Mouse (Mus musculus) intestine, postnatal 0 days (tissue): ENCODE data around the gene Mrpl3. TPM values are rescaled to one million over a fixed set of nuclear protein-coding genes. Genes with fewer than 3 reads are reported as not detected.
A peak's percentile ranks its signal among the peaks of the same experiment; 100 is the strongest.

ENCODE experiments used
- ATAC-seq: fragments of 200-750 bp; cut with Nextera tagmentation; 2 replicates; pipeline ENCODE4 v1.8.0; 2017; ENCODE audit warnings: mild to moderate bottlenecking, moderate TSS enrichment, moderate library complexity
- H3K27ac ChIP-seq: fragments of 300-500 bp; sonication (generic); 2 replicates; pipeline ENCODE4 v1.5.1; 2014; ENCODE audit warnings: mild to moderate bottlenecking, low read depth, low read length, moderate library complexity
- H3K27me3 ChIP-seq: fragments of 300-500 bp; sonication (generic); replicated peaks from 2 replicates; pipeline ENCODE4 v1.6.1; 2014; ENCODE audit warnings: low read length, mixed read lengths; ENCODE audit not compliant: control insufficient read depth, insufficient read depth
- H3K36me3 ChIP-seq: fragments of 300-500 bp; sonication (generic); 2 replicates; pipeline ENCODE4 v1.6.1; 2014; ENCODE audit warnings: mild to moderate bottlenecking, moderate library complexity; ENCODE audit not compliant: control insufficient read depth, insufficient read depth
- H3K4me1 ChIP-seq: fragments of 300-500 bp; sonication (generic); replicated peaks from 2 replicates; pipeline ENCODE4 v1.6.1; 2014; ENCODE audit warnings: antibody characterized with exemption, low read length, mixed read lengths; ENCODE audit not compliant: control insufficient read depth, insufficient read depth
- H3K4me2 ChIP-seq: fragments of 300-500 bp; sonication (generic); replicated peaks from 2 replicates; pipeline ENCODE4 v1.6.1; 2014; ENCODE audit warnings: low read depth, mild to moderate bottlenecking, moderate library complexity
- H3K4me3 ChIP-seq: fragments of 300-500 bp; sonication (generic); 2 replicates; pipeline ENCODE4 v1.5.1; 2014; ENCODE audit warnings: low read depth, low read length
- H3K9ac ChIP-seq: fragments of 300-500 bp; sonication (generic); 2 replicates; pipeline ENCODE4 v1.6.1; 2014; ENCODE audit warnings: mild to moderate bottlenecking, low read depth, low read length
- H3K9me3 ChIP-seq: fragments of 300-500 bp; sonication (generic); 2 replicates; pipeline ENCODE4 v1.6.1; 2016; ENCODE audit warnings: mixed run types; ENCODE audit not compliant: control insufficient read depth
- CTCF ChIP-seq: sonication (generic); IDR thresholded peaks from 2 replicates; pipeline ENCODE4 v1.5.1; 2016; ENCODE audit warnings: low read depth, mild to moderate bottlenecking, control low read depth, antibody characterized with exemption, moderate library complexity
- WGBS: fragments of 180-500 bp; shearing (Covaris S2); extraction: QIAGEN DNeasy Blood & Tissue Kit; methylation state at CpG from one replicate; pipeline ENCODE4 v1.1.7; 2014; 5-methylcytosine and 5-hydroxymethylcytosine counted together
- polyA plus RNA-seq: library from polyadenylated mRNA; unstranded; fragments of >200 nt; fragmentation: Nextera tagmentation; extraction: Ambion mirVana; gene quantifications from 2 replicates; pipeline ENCODE4 v1.2.1, GENCODE M21; 2015

Mrpl3 gene
- 48.9 and 55.5 TPM in 2 replicates for polyA plus RNA-seq

- H3K9me3 ChIP-seq: no peaks in the 10 kb centered on the region
- H3K9ac ChIP-seq: peak within 1 kb of the TSS; percentile 92
- 1% methylated on average over 31 of the region's 31 CpGs for WGBS
- H3K4me3 ChIP-seq: peak within 1 kb of the TSS; percentile 80
- no peaks in the 10 kb centered on the region for H3K4me1 ChIP-seq
- H3K4me2 ChIP-seq: peak within 1 kb of the TSS; percentile 66
- H3K27me3 ChIP-seq: no peaks in the 10 kb centered on the region
- no peak for TF ChIP-seq CTCF
- peak within 1 kb of the TSS; percentile 55 for H3K27ac ChIP-seq
- ATAC-seq: peak; percentile 73
- H3K36me3 ChIP-seq: peaks cover 24% of the 10 kb centered on the region
These were observed at the start of gene Mrpl3 for GRCm38 (mm10) chr9:105053147-105053557. Gene Mrpl3 (plus strand): TSS chr9:105053239.

GRCm38 (mm10) chr9:105010721-105011120 lies 42.3 kb upstream of the Mrpl3 start:
- WGBS: 31% methylated on average over 2 of the region's 2 CpGs
- Histone ChIP-seq H3K27me3 (no peaks in the 10 kb centered on the region), H3K9ac (no peak overlapping the region), H3K4me2 (no peak overlapping the region), H3K4me1 (no peaks in the 10 kb centered on the region), H3K9me3 (no peaks in the 10 kb centered on the region), H3K4me3 (no peak overlapping the region), H3K27ac (no peak overlapping the region), H3K36me3 (no peaks in the 10 kb centered on the region)
- TF ChIP-seq CTCF: no peak
- no peak for ATAC-seq

- H3K36me3 ChIP-seq: no peaks in the 10 kb centered on the region
- no peak overlapping the region for H3K4me3 ChIP-seq
- WGBS: 86% methylated on average over 7 of the region's 7 CpGs
- no peak for TF ChIP-seq CTCF
- H3K9ac ChIP-seq: no peak overlapping the region
- no peak for ATAC-seq
- no peak overlapping the region for H3K4me2 ChIP-seq
- no peak overlapping the region for H3K27ac ChIP-seq
- H3K4me1 ChIP-seq: no peaks in the 10 kb centered on the region
- no peaks in the 10 kb centered on the region for H3K9me3 ChIP-seq
- no peaks in the 10 kb centered on the region for H3K27me3 ChIP-seq
These were observed 34.9 kb upstream of the Mrpl3 start for GRCm38 (mm10) chr9:105018186-105018585.

GRCm38 (mm10) chr9:105028311-105028710 lies 24.7 kb upstream of the Mrpl3 start:
- no peak for ATAC-seq

GRCm38 (mm10) chr9:105032572-105032971 lies 20.5 kb upstream of the Mrpl3 start:
- H3K4me2 ChIP-seq: no peak overlapping the region
- 87% methylated on average over 9 of the region's 9 CpGs for WGBS
- no peaks in the 10 kb centered on the region for H3K4me1 ChIP-seq
- H3K9me3 ChIP-seq: no peaks in the 10 kb centered on the region
- H3K27me3 ChIP-seq: no peaks in the 10 kb centered on the region
- no peak overlapping the region for H3K27ac ChIP-seq
- no peak for ATAC-seq
- no peaks in the 10 kb centered on the region for H3K36me3 ChIP-seq
- H3K9ac ChIP-seq: no peak overlapping the region
- H3K4me3 ChIP-seq: no peak overlapping the region
- no peak for TF ChIP-seq CTCF

More at GRCm38 (mm10) chr9:105028311-105028710, 24.7 kb upstream of the Mrpl3 start:
- no peak overlapping the region for H3K4me3 ChIP-seq
- 73% methylated on average over 3 of the region's 3 CpGs for WGBS
- no peak overlapping the region for H3K4me2 ChIP-seq
- no peak overlapping the region for H3K9ac ChIP-seq
- no peaks in the 10 kb centered on the region for H3K4me1 ChIP-seq
- H3K27me3 ChIP-seq: no peaks in the 10 kb centered on the region
- no peaks in the 10 kb centered on the region for H3K9me3 ChIP-seq
- H3K36me3 ChIP-seq: no peaks in the 10 kb centered on the region
- no peak for TF ChIP-seq CTCF
- H3K27ac ChIP-seq: no peak overlapping the region

- no peak for TF ChIP-seq CTCF
- H3K27ac ChIP-seq: no peak overlapping the region
- 87% methylated on average over 7 of the region's 7 CpGs for WGBS
- no peaks in the 10 kb centered on the region for H3K27me3 ChIP-seq
- ATAC-seq: no peak
- no peak overlapping the region for H3K4me2 ChIP-seq
- H3K9me3 ChIP-seq: no peaks in the 10 kb centered on the region
- no peak overlapping the region for H3K4me3 ChIP-seq
- no peak overlapping the region for H3K9ac ChIP-seq
- no peaks in the 10 kb centered on the region for H3K36me3 ChIP-seq
- no peaks in the 10 kb centered on the region for H3K4me1 ChIP-seq
These were observed 19.4 kb upstream of the Mrpl3 start for GRCm38 (mm10) chr9:105033641-105034040.

GRCm38 (mm10) chr9:105037847-105038246 lies 15.2 kb upstream of the Mrpl3 start:
- no peak overlapping the region for H3K9ac ChIP-seq
- 66% methylated on average over 3 of the region's 3 CpGs for WGBS
- H3K27ac ChIP-seq: no peak overlapping the region
- H3K4me2 ChIP-seq: no peak overlapping the region
- no peaks in the 10 kb centered on the region for H3K4me1 ChIP-seq
- no peak for TF ChIP-seq CTCF
- H3K9me3 ChIP-seq: no peaks in the 10 kb centered on the region
- H3K4me3 ChIP-seq: no peak overlapping the region
- ATAC-seq: no peak
- H3K27me3 ChIP-seq: no peaks in the 10 kb centered on the region
- no peaks in the 10 kb centered on the region for H3K36me3 ChIP-seq
